Mouse (Mus musculus): Measurements from ENCODE around the gene Arhgap28.

Gene Arhgap28

GRCm38 (mm10) chr17:68003741-68004560 lies at the start of gene Arhgap28:
TSS of gene Arhgap28 (minus strand) at chr17:68004120.
- DNase-seq (ENCODE audit: low spot score), result peak; percentile 16

- DNase-seq (ENCODE audit: low spot score), result no peak
Observed at GRCm38 (mm10) chr17:68046341-68046675, 42.4 kb upstream of the Arhgap28 start.

- no peak for DNase-seq (ENCODE audit: low spot score)
Observed at GRCm38 (mm10) chr17:68045655-68046340, 41.9 kb upstream of the Arhgap28 start.

- no peak for DNase-seq (ENCODE audit: low spot score)
Observed at GRCm38 (mm10) chr17:68042377-68042776, 38.5 kb upstream of the Arhgap28 start.

GRCm38 (mm10) chr17:68037011-68037410 lies 33.1 kb upstream of the Arhgap28 start:
- no peak for DNase-seq (ENCODE audit: low spot score)

- no peak for DNase-seq (ENCODE audit: low spot score)
Observed at GRCm38 (mm10) chr17:68029495-68029894, 25.6 kb upstream of the Arhgap28 start.

GRCm38 (mm10) chr17:68028519-68028918 lies 24.6 kb upstream of the Arhgap28 start:
- DNase-seq (ENCODE audit: low spot score), result no peak

GRCm38 (mm10) chr17:68024327-68024726 lies 20.4 kb upstream of the Arhgap28 start:
- no peak for DNase-seq (ENCODE audit: low spot score)

- DNase-seq (ENCODE audit: low spot score), result no peak
Observed at GRCm38 (mm10) chr17:68019466-68020065, 15.6 kb upstream of the Arhgap28 start.

GRCm38 (mm10) chr17:68017095-68017494 lies 13.2 kb upstream of the Arhgap28 start:
- no peak for DNase-seq (ENCODE audit: low spot score)

- DNase-seq (ENCODE audit: low spot score), result no peak
Observed at GRCm38 (mm10) chr17:68011606-68012005, 7.7 kb upstream of the Arhgap28 start.

GRCm38 (mm10) chr17:68010041-68010440 lies 6.1 kb upstream of the Arhgap28 start:
- DNase-seq (ENCODE audit: low spot score), result no peak

- DNase-seq (ENCODE audit: low spot score), result no peak
Observed at GRCm38 (mm10) chr17:68004581-68005330, 836 bp upstream of the Arhgap28 start.

GRCm38 (mm10) chr17:68002608-68003595 lies 1.0 kb downstream of the Arhgap28 start:
- DNase-seq (ENCODE audit: low spot score), result no peak

- no peak for DNase-seq (ENCODE audit: low spot score)
Observed at GRCm38 (mm10) chr17:67999801-68000200, 4.1 kb downstream of the Arhgap28 start.

GRCm38 (mm10) chr17:67996769-67997155 lies 7.2 kb downstream of the Arhgap28 start:
- no peak for DNase-seq (ENCODE audit: low spot score)

GRCm38 (mm10) chr17:67996097-67996768 lies 7.7 kb downstream of the Arhgap28 start:
- no peak for DNase-seq (ENCODE audit: low spot score)

- DNase-seq (ENCODE audit: low spot score), result no peak
Observed at GRCm38 (mm10) chr17:67995277-67995819, 8.6 kb downstream of the Arhgap28 start.

GRCm38 (mm10) chr17:67994861-67995260 lies 9.1 kb downstream of the Arhgap28 start:
- no peak for DNase-seq (ENCODE audit: low spot score)

- no peak for DNase-seq (ENCODE audit: low spot score)
Observed at GRCm38 (mm10) chr17:67993371-67994045, 10.4 kb downstream of the Arhgap28 start.
